Comparison of ENCODE assay signal across 22 mouse cellular contexts in the genomic region with DNA sequence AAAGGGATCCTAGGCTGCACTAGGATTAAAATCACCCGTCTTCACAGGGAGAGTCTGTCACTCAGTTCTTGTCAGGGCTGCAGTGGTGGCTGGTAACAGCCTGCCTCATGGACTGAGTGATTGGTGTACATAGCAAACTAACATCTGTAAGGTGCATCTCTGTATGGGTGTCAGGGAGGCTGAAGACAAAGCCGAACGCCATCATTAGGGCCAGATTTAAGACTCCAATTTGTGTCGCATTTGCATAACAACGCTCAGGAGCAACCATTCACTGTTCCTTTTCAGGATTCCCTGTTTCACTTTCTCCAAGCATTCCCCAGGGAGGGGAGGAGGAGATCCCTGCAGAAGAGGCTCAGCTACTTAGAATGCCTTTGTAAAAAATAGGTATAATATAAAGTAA.
DNase-seq lines count a peak whose midpoint lies in the region; ATAC-seq and TF ChIP-seq lines count a peak whose summit lies in the region.
"Had no signal": no experiment of that assay in that cellular context is flagged by ENCODE, and none has a peak within 500 bp of the region (broad histone marks: within the 10 kb centered on the region; RNA-seq: fewer than 3 reads in every experiment).

No protein-coding gene starts in this region.

- WGBS in hindbrain, embryonic 11.5 days, result 26% methylated on average over 5 of the region's 5 CpGs
- 7% methylated on average over 5 of the region's 5 CpGs for WGBS in hindbrain, embryonic 14.5 days
- WGBS in forebrain, embryonic 13.5 days, result 1% methylated on average over 5 of the region's 5 CpGs
- 15% methylated on average over 5 of the region's 5 CpGs for whole genome bisulfite sequencing in midbrain, postnatal 0 days

- ATAC-seq in hindbrain, embryonic 11.5 days (ENCODE audit: low FRiP score), result no peak
- ATAC-seq in hindbrain, embryonic 14.5 days (ENCODE audit: low FRiP score), result no peak
- peak; percentile 66; the same call in 1 of the 2 replicates for ATAC-seq in forebrain, embryonic 13.5 days
- no peak for ATAC-seq in midbrain, postnatal 0 days (ENCODE audit: low FRiP score)
- ATAC-seq: Patski had no signal

- no peak overlapping the region for H3K9ac ChIP-seq in hindbrain, embryonic 11.5 days (ENCODE audit: low read depth, low read length)
- H3K9ac ChIP-seq in hindbrain, embryonic 14.5 days, result no peak overlapping the region
- H3K9ac ChIP-seq in ES-E14 (ENCODE audit: insufficient read depth, low read depth, low read length, poor library complexity, severe bottlenecking), result no peak overlapping the region
- H3K9ac ChIP-seq in forebrain, embryonic 13.5 days, result peak overlapping the region; percentile 30; the same call in 1 of the 2 replicates
- no peak overlapping the region for H3K9ac ChIP-seq in midbrain, postnatal 0 days (replicated peaks; ENCODE audit: low read length, poor library complexity, severe bottlenecking)
- H3K9ac ChIP-seq: embryonic facial prominence, embryonic 15.5 days; hindbrain, embryonic 15.5 days; limb, embryonic 12.5 days; liver, embryonic 14.5 days had no signal

- H3K4me1 ChIP-seq in hindbrain, embryonic 11.5 days (replicated peaks; ENCODE audit: control insufficient read depth, insufficient read depth, low read length), result no peaks in the 10 kb centered on the region
- H3K4me1 ChIP-seq in hindbrain, embryonic 14.5 days (replicated peaks; ENCODE audit: control insufficient read depth, insufficient read depth, low read length), result no peaks in the 10 kb centered on the region
- H3K4me1 ChIP-seq in ES-E14 (ENCODE audit: control insufficient read depth in 2 of 2, insufficient read depth in 2 of 2, low read length in 2 of 2, poor library complexity in 1 of 2), result no peaks in the 10 kb centered on the region
- peaks cover 18% of the 10 kb centered on the region for H3K4me1 ChIP-seq in forebrain, embryonic 13.5 days
- H3K4me1 ChIP-seq in midbrain, postnatal 0 days (ENCODE audit: insufficient read depth, low read length), result no peaks in the 10 kb centered on the region
- H3K4me1 ChIP-seq: embryonic facial prominence, embryonic 15.5 days; hindbrain, embryonic 15.5 days; limb, embryonic 12.5 days; megakaryocyte, embryonic 14.5 days had no signal

- no peak overlapping the region for H3K27ac ChIP-seq in hindbrain, embryonic 11.5 days (ENCODE audit: low read depth, low read length)
- H3K27ac ChIP-seq in hindbrain, embryonic 14.5 days, result no peak overlapping the region
- no peak overlapping the region for H3K27ac ChIP-seq in ES-E14 (ENCODE audit: insufficient read depth, low read depth, low read length, poor library complexity, severe bottlenecking)
- H3K27ac ChIP-seq in forebrain, embryonic 13.5 days, result no peak overlapping the region; the same call in 1 of the 2 replicates
- 0 out of 2 replicates have a peak overlapping the region, but pooled peaks have one; percentile 26 for H3K27ac ChIP-seq in midbrain, postnatal 0 days (ENCODE audit: low read depth, low read length)
- H3K27ac ChIP-seq: embryonic facial prominence, embryonic 15.5 days; heart, adult 2 months; hindbrain, embryonic 15.5 days; limb, embryonic 12.5 days; liver, embryonic 14.5 days; stomach, postnatal 0 days had no signal

- no peaks in the 10 kb centered on the region for H3K9me3 ChIP-seq in hindbrain, embryonic 11.5 days (ENCODE audit: control insufficient read depth, low read length)
- no peaks in the 10 kb centered on the region for H3K9me3 ChIP-seq in hindbrain, embryonic 14.5 days (ENCODE audit: control insufficient read depth, low read length)
- no peaks in the 10 kb centered on the region for H3K9me3 ChIP-seq in ES-E14 (ENCODE audit: control insufficient read depth, insufficient read depth, low read depth, low read length)
- no peaks in the 10 kb centered on the region for H3K9me3 ChIP-seq in forebrain, embryonic 13.5 days (replicated peaks)
- no peaks in the 10 kb centered on the region for H3K9me3 ChIP-seq in midbrain, postnatal 0 days (ENCODE audit: low read length)
- H3K9me3 ChIP-seq: embryonic facial prominence, embryonic 15.5 days; hindbrain, embryonic 15.5 days; limb, embryonic 12.5 days had no signal

- no peak for TF ChIP-seq CTCF in midbrain, postnatal 0 days (IDR thresholded peaks at IDR 0.05)

- no peaks in the 10 kb centered on the region for H3K36me3 ChIP-seq in hindbrain, embryonic 11.5 days (ENCODE audit: control insufficient read depth, insufficient read depth, low read length)
- no peaks in the 10 kb centered on the region for H3K36me3 ChIP-seq in hindbrain, embryonic 14.5 days (replicated peaks; ENCODE audit: control insufficient read depth, insufficient read depth)
- no peaks in the 10 kb centered on the region for H3K36me3 ChIP-seq in ES-E14 (ENCODE audit: control insufficient read depth, insufficient read depth, low read length, poor library complexity, severe bottlenecking)
- no peaks in the 10 kb centered on the region for H3K36me3 ChIP-seq in forebrain, embryonic 13.5 days (ENCODE audit: poor library complexity, severe bottlenecking)
- no peaks in the 10 kb centered on the region for H3K36me3 ChIP-seq in midbrain, postnatal 0 days (ENCODE audit: insufficient read depth, low read length)
- H3K36me3 ChIP-seq: embryonic facial prominence, embryonic 15.5 days; hindbrain, embryonic 15.5 days; limb, embryonic 12.5 days had no signal

- in situ Hi-C loops in ES-E14 (cut with MboI; ENCODE audit: low sequenced_read_pairs in 2 of 2, unreplicated experiment in 2 of 2), result no loop called here

- H3K27me3 ChIP-seq in hindbrain, embryonic 11.5 days (ENCODE audit: control insufficient read depth, insufficient read depth, low read length), result no peaks in the 10 kb centered on the region
- no peaks in the 10 kb centered on the region for H3K27me3 ChIP-seq in hindbrain, embryonic 14.5 days (ENCODE audit: control insufficient read depth, insufficient read depth, low read length)
- H3K27me3 ChIP-seq in forebrain, embryonic 13.5 days, result no peaks in the 10 kb centered on the region
- H3K27me3 ChIP-seq in midbrain, postnatal 0 days (ENCODE audit: insufficient read depth, low read length), result no peaks in the 10 kb centered on the region
- H3K27me3 ChIP-seq: embryonic facial prominence, embryonic 15.5 days; hindbrain, embryonic 15.5 days; limb, embryonic 12.5 days; megakaryocyte, embryonic 14.5 days; Patski had no signal

- no peak overlapping the region for H3K4me3 ChIP-seq in hindbrain, embryonic 11.5 days (ENCODE audit: low read depth, low read length)
- no peak overlapping the region for H3K4me3 ChIP-seq in hindbrain, embryonic 14.5 days (replicated peaks; ENCODE audit: low read length)
- H3K4me3 ChIP-seq in ES-E14 (ENCODE audit: insufficient read depth in 1 of 2, low read depth in 1 of 2, low read length in 2 of 2, poor library complexity in 1 of 2, severe bottlenecking in 1 of 2), result no peak overlapping the region
- no peak overlapping the region for H3K4me3 ChIP-seq in forebrain, embryonic 13.5 days
- H3K4me3 ChIP-seq in midbrain, postnatal 0 days (ENCODE audit: low read depth, low read length), result no peak overlapping the region
- H3K4me3 ChIP-seq: embryonic facial prominence, embryonic 15.5 days; heart, adult 2 months; hindbrain, embryonic 15.5 days; limb, embryonic 12.5 days; megakaryocyte, embryonic 14.5 days had no signal

- no peak overlapping the region for H3K4me2 ChIP-seq in hindbrain, embryonic 11.5 days (replicated peaks; ENCODE audit: low read depth, low read length)
- no peak overlapping the region for H3K4me2 ChIP-seq in hindbrain, embryonic 14.5 days (replicated peaks)
- H3K4me2 ChIP-seq in forebrain, embryonic 13.5 days, result peak overlapping the region; percentile 35; the same call in 1 of the 2 replicates
- no peak overlapping the region for H3K4me2 ChIP-seq in midbrain, postnatal 0 days (ENCODE audit: low read depth, low read length, poor library complexity, severe bottlenecking)
- H3K4me2 ChIP-seq: embryonic facial prominence, embryonic 15.5 days; hindbrain, embryonic 15.5 days; limb, embryonic 12.5 days had no signal

- peak; percentile 12 for DNase-seq in hindbrain, embryonic 11.5 days (ENCODE audit: low spot score)
- no peak for DNase-seq in hindbrain, embryonic 14.5 days (ENCODE audit: low spot score)
- peak; percentile 63 for DNase-seq in ES-E14 (ENCODE audit: low read depth, low spot score)
- no peak for DNase-seq in midbrain, postnatal 0 days (ENCODE audit: low spot score)
- no peak for DNase-seq in cerebellum, postnatal 25 days
- no peak for DNase-seq in frontal cortex, postnatal 10 days (ENCODE audit: low spot score in 2 of 2)
- no peak for DNase-seq in frontal cortex, postnatal 36 days (ENCODE audit: low spot score in 2 of 2)
- DNase-seq: cerebellum, adult 11 months; gastrocnemius, postnatal 14 days; heart, adult 2 months; kidney, adult 18-20 months; kidney, postnatal 14 days; layer of hippocampus, adult 9-11 months; thymus, postnatal 14 days had no signal

TF ChIP-seq in ES-E14, 5 proteins besides CTCF, POLR2A, EP300 and RAD21:
- no peak for TF ChIP-seq ZC3H11A (IDR thresholded peaks at IDR 0.05; ENCODE audit: borderline replicate concordance, low read depth, low read length)
- TF ChIP-seq HCFC1 (IDR thresholded peaks at IDR 0.05; ENCODE audit: borderline replicate concordance, insufficient read depth, low read length), result no peak
- no peak for TF ChIP-seq MAFK (IDR thresholded peaks at IDR 0.05; ENCODE audit: insufficient read depth, low read depth, low read length)
- TF ChIP-seq ZNF384 (IDR thresholded peaks at IDR 0.05; ENCODE audit: low read depth, low read length), result no peak
- TF ChIP-seq CHD2 (IDR thresholded peaks at IDR 0.05; ENCODE audit: low read depth, low read length), result no peak

Comparison
In these comparisons a context has a peak if more than half of its experiments do, and no peak if none do; other contexts are left out.
1. DNase-seq: peak in hindbrain, embryonic 11.5 days (single experiment) and ES-E14 (single experiment); none in hindbrain, embryonic 14.5 days (single experiment), midbrain, postnatal 0 days (single experiment), cerebellum, postnatal 25 days (0 of 2), frontal cortex, postnatal 10 days (0 of 2) and frontal cortex, postnatal 36 days (0 of 2).